Mouse (Mus musculus) bone marrow macrophage, adult 2 months (primary cell): ENCODE results near the gene Trim46.

ENCODE experiments used
- CTCF ChIP-seq: IDR thresholded peaks from 2 replicates; pipeline ENCODE4 v1.5.1; 2012; ENCODE audit warnings: low read depth, mild to moderate bottlenecking, low read length, moderate library complexity
- POLR2A ChIP-seq: IDR thresholded peaks from 2 replicates; pipeline ENCODE4 v1.6.1; 2012; ENCODE audit warnings: mild to moderate bottlenecking, low read depth, low read length, borderline replicate concordance

DNA sequence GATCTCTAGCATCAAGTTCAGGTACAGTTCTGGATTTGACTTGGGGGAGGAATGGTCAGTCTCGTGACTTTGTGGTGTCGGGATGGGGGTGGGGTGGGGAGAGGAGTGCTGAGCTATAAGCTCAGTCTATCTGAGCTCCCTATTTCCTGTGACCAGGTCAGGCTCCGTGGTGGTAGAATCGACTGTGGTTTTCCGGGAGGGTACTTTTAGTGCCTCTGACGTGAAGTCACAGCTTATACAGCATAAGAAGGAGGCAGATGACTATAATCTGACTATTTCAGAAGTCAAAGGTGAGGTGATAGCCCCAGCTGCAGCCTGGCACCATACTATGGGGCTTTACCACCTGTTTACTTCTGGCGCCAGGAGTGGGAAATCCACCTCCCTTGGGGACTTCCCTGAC lies 14.8 kb downstream of the Trim46 start:
- no peak for TF ChIP-seq POLR2A
- TF ChIP-seq CTCF, result no peak
